Mouse (Mus musculus): ENCODE results near the gene Efl1.
"Not testable (repeated sequence)": the region's sequence is repeated elsewhere in the genome, so short reads cannot be mapped to it uniquely, and the experiment has no call there.

Gene Efl1

DNA sequence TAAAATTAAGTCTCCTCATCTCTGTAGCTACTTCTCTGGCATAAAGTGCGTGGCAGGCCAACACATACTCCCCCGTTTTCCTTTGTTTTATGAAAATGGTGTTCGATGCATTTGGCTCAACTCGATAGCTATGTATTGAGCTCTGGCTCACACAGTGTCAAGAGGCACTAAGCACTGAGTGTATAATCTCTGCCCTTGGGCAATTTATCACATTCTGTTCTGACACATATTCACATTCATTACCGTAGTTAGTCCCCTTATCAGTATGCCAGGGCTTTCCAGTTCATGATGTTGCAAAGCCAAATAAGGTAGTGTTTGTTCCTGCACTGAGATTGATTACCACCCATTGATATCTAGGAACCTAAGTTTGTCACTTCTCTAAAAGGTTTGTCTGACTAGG is 71.3 kb downstream of the Efl1 start:
- no peak for DNase-seq (ENCODE audit: low spot score in 2 of 2)

DNA sequence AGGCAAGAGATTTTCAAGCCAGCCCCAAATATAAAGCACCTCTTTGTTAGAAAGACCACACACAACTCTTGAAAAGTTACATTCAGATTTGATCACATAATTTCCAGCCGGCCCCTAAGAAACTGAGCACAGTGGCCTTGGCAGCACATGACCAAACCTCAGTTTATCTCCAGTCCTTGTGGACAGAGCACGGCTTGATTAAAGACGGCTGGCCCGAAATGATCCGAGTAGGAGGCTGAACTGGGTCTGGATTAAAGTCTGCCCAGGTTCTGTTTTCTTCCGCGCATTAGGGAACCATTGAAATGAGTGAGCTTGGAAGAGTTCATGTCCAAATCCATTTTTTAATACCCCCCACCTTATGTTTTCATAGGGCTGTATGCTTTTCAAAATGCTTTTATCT is 72.1 kb downstream of the Efl1 start:
- no peak for DNase-seq (ENCODE audit: low spot score in 2 of 2)

DNA sequence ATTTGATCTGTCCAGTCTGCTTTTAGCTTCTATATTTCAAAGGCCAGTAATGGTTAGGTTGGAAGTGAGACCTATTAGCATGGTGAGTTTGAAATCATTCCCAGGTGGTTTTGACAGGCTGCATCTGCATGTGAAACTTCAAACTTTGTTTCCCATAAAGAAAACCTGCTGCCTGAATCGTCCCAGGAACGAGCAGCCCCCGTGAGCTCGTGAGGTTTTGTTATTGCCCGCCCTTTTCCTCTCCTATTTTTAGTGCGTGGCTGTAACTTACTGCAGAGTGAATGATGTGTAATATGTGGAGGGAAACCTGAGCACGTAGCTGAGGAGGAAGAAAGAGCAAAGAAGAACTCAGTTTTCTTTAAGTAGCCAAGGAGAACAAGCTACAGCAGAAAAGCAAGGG is 72.5 kb downstream of the Efl1 start:
- DNase-seq (ENCODE audit: low spot score in 2 of 2): no peak

DNA sequence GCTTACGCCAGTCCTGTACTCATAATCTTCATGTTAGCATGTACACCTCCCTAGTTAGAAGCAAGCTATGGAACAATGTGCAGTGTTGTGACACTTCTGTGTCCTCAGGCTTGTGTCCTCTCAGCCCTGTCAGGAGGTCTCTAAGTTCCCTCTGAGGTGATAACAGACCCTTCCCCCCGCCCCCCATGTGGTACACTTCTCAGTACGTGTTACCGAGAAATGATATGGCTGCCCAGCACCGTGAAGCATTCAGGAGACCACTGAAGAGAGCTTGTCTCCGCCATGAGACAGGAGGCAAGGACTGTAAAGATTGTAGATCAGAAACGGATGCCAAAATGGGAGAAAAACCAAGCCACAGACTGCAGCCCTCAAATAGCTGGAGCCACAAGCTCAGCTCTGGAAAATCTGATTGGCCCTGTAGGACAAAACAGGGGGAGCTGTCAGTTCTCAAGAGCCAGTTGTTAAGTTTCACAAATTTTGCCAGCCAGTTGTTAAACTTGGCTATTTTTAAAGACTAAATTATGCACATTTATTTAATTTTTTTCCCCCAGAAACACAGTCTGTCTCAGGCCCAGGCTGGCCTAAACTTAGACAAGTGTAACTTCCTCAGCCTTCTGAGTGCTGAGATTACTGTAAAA is 74.2 kb downstream of the Efl1 start:
- no peak for DNase-seq (ENCODE audit: low spot score in 2 of 2)

DNA sequence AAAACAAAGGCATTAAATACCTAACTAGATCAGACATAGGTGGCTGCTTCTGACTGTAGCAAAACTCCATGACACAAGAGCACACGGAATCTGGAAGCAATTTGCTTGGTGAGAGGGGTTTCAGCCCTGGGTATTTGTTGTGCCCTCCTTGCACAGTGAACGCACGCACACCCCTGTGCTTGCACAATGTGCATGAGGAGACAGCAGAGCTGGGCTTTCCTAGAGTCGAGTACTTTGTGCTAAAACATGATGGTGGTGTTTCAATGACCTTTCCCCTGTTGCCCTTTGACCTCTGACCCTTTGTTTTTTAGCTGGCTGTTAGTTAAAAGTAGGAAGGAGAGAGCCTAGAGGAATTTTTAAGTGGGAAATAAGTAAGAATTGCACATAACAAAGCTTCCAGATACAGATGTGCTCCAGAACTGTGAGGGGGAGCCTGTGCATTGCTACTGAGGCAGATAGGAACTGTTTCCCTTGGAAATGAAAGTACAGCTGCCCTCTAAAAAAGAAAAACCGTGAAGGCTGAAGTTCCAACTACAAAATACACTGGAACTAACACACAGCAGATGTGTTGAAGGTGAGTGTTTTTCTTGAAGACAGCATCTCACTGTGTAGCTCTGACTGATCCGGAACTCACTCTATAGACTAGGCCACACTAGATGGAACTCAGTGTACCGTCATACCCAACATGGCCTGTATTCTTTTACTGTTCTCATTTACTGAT is 74.9 kb downstream of the Efl1 start:
- DNase-seq (ENCODE audit: low spot score in 2 of 2): no peak

DNA sequence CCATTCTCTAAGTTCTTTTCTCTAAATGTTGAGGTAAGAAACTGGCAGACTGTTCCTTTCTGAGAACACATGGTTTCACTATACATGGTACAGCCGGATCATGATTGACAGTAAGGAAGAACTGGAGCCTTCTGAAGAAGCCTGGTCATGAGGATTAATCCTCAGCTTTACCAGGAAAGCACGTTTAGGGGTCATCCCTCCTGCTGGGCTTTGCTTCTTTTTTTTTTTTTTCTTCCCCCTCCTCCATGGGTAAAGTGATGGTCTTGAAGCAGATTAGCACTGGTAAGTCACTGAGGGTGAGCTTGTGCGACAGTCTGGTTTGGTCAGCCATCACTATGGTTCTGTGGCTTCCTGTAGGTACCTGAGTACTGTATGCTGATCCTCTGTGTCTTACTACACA is 76.1 kb downstream of the Efl1 start:
- DNase-seq (ENCODE audit: low spot score in 2 of 2): no peak

DNA sequence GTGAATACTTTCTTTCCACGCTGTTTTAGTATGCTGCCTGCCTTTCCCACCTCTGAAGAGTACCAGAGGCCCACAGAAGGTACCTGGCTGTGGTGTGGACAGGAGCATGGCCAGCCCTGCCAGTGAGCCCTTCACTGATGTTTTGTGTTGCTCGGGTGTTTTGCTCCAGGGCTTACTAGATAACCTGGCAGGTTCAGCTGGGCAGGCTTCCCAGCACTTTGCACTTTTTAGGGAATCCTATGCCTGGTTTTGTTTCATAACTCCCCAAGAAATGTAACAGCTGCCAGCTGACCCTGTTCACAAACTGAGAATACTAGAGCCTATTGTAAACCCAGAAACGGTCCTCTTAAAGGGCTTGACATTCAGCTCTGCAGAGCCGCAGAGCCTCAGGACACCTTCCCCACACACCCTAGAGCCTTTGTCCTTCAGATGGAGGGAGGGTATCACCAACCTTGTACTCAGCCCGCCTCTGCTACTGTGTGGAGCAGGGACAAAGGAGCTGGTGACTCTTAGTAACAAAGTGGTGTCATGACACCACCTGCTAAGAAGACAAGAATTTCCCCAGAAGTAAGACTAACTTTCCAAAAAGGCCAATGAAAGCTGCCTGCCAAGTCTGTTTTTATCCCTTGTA is 76.7 kb downstream of the Efl1 start:
- DNase-seq (ENCODE audit: low spot score in 2 of 2): no peak

DNA sequence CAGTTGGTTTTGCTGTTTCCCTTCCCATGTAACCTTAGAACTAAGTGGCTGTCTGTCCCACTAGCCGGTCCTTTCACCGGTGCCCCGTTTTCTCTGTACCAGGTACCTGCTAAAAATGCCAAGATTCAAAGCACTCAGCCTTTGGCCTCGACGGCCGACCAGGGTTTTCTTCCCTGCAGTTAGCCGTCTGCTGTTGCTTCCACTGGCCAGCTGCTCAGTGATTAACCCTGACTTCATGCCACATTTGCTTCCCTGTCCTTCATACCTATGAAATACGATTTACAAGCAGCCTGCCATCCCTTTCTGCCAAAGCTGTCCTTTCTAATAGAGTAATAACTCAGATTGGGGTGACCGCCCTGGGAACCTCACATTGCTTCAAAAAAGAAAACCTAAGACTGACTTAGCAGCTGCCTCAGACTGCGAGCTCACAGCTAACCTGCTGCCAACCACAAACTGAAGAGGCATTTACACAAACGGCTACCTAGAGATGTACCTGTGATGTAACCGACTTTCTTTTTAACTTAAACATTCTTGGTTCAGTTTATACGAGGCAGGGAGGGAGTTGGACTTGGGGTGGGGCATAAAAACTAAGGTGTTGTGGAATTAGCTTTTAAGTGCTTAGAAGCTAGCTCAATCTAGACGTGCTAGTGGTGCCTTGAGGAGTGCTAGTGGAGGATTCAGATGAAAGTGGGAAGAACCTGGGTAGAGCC is 77.5 kb downstream of the Efl1 start:
- no peak for DNase-seq (ENCODE audit: low spot score in 2 of 2)

DNA sequence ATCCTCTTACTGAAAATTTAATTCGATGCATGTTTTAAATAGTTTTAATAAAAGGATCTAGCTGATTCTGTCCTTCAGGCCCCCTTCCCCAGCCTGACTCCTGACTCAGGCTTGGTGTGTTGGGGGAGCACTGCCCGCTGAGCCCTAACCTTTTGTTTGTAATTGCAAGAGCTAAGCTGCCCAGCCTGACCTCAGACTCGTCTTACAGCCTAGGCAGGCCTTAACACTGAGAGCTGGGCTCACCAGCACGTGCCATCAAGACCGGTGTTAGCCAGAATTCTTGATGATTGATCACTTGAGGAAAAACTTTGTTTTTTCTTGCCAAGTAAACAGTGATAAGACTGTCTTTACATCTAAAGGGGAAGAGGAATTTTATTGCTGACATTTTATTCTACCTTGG is 78.7 kb downstream of the Efl1 start:
- no peak for DNase-seq (ENCODE audit: low spot score in 2 of 2)

DNA sequence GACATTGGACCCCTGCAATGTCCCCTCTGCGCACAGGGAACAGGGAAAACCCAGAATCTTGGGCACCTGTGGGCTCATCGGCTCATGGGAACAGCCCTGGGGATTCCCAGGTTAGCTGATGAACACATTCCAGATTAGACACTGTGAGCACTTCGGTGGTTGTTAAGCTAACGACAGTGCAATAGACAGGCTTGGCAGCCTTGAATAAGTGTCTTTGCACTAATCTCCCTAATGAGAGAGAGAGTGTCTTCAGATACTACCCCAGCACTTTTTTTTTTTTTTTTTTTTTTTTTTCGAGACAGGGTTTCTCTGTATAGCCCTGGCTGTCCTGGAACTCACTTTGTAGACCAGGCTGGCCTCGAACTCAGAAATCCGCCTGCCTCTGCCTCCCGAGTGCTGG is 80.6 kb downstream of the Efl1 start:
- DNase-seq (ENCODE audit: low spot score in 2 of 2): not testable (repeated sequence)

DNA sequence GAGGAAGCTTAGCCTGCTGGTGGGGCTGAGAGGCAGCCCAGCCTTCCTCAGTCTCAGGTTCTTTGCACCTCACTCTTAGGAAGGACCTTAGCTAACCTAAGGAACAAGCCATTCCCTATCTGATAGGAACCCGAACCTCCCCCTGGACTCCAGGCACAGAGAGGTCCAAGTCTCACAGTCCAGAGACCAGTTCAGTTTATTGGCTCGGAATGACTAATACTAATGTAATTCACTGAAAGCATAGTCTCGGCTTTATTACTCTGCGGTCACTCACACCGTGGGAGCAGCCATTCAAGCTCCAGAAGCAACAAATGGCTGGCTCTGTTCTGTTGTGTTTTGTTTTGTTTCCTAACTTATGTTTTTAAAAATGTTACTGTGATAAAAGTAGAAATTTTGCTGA is 84.7 kb downstream of the Efl1 start:
- no peak for DNase-seq (ENCODE audit: low spot score in 2 of 2)

DNA sequence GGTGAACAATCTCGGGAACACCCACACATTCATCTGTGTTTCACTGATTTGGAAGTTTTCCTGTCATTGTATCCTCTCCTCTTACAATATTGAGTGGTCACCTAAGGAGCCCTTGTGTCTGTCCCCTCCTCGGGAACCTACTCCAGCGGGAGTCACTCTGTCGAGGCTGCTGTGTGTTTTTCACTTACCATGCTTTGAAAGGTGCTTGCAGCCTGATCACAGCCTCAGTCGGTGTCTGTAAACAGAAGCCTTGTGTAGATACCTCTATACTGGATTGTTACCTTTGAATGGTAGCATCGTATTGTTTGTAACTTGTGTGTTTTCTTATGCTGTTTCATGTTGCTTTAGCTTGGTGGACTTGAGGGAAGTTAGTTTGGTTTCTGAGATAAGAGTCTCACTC is 85.6 kb downstream of the Efl1 start:
- DNase-seq (ENCODE audit: low spot score in 2 of 2): no peak

DNA sequence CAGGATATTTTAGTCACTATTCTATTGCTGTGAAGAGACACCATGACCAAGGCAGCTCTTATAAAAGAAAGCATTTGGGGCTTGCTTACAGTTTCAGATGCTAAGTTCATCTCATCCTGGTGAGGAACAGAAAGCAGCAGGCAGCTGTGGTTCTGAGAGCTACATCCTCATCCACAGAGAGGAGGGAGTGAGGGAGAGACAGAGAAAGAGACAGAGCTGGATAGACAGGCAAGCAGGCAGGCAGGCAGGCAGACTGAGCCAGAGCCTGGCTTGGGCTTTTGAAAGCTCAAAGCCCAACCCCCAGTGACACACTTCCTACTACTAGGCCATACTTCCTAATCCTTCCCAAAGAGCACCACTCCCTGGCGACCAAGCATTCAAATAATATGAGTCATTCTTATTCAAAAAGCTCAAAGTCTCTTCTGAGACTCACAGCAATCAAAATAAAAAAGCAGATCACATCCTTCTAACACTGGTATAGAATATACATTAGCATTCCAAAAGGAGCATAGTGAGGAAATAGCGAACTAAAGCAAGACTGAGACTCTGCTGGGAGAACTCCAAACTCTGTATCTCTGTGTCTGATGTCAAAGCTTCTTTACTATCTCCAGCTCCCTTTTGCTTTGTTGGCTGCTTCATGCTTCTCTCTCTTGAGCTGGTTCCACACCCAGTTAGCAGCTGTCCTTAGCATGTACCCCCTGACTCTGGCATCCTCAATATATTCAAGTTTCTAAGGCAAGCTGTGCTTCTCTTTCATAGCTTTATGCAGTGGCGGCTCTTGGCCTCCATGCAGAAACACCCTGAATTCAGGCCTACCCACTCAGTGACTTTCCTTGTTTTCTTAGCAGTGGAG is 86.6 kb downstream of the Efl1 start:
- no peak for DNase-seq (ENCODE audit: low spot score in 2 of 2)

DNA sequence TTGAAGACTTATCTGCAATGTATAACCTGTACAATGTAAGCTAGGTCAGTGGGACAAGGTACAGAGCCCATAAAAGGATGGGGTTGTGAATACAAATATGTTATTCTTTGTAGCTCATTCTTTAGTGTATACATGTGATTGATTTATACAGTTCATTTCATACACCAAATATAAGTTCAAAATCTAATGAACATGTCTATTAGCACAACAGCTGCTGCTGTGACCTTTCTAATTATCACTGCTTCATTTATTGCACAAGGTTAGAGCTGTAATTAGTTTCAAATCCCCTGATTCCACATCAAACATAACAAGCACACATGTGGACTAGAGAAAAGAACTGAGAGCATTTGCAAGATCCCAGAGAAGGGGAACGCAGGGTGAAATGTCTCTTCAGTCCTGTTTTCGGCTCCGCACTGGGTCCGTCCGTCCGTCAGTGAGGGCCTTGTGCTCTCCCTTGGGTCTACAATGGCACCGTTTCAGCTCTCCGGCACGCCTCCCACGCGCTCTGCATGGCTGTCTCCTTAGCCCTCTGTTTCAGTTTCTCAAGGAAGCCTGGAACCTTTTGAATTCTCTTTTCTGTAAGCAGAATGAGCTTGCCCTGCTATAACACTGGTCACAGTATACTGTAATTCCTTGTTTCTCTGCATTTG is 94.8 kb downstream of the Efl1 start:
- DNase-seq (ENCODE audit: low spot score in 2 of 2): peak in 1 of 2 experiments; percentile 19

DNA sequence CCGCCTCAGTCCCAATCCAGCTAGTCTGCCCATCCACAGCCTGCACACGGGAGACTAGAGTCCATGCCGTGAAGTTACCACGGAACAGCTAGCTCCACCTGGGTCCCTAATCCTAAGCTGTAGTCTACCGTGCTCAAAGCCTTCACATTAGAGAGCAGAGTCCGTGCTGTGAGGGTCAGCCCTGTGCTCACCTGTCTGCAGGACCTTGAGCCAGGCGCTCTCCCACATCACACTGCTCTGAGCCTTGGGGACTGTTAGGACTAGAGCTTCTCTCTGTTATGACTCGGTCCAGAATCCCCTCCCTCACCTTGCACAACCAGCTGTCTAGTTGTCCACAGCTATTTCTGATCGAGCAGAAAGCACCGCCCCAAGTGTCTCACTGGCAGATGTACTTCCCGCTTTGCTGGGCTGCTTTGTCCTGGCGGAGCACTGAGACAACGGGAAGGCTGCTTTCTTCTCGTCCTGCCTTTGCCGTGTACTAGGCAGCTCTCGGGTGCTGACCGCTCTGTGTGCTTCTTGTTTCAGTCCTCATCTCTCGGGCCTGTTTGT is 95.8 kb downstream of the Efl1 start:
- DNase-seq (ENCODE audit: low spot score in 2 of 2): no peak

DNA sequence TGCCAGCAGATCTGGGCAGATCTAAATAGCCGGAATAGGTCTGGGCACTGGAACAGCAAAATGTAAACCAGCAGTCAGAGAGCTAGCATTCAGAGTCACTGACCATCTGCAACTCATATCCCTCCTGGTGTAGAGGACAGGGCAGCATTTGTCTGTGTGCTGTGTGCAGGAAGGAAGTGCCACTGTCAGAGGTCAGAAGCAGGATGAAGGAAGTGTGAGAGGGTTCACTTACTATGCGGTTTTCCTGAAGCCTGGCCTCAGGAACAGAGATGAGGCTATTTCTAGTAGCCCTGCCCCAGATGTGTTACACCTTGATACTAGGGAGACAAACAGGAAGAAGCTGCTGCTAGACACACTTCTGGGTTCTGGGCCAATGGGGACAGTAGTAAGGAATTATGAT is 100.4 kb downstream of the Efl1 start:
- no peak for DNase-seq (ENCODE audit: low spot score in 2 of 2)

DNA sequence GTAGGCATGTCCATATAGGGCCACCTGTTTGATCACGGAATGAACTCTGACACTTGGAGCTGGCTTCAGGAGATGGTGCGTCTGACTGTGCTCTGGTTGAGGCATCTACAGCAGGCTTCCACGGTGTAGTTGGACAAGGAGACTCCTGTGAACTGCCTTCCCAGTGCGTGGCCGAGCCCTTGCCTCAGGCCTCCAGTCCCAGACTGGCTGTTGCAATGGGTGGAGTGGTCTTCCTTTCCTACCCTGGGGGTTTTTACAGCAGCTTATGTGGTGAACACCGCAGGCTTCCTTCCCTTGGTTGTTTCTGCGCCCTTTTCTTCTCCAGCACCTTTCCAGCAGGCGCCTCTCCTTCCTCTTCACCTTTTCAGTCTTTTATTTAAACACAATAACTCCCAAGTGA is 100.8 kb downstream of the Efl1 start:
- no peak for DNase-seq (ENCODE audit: low spot score in 2 of 2)

DNA sequence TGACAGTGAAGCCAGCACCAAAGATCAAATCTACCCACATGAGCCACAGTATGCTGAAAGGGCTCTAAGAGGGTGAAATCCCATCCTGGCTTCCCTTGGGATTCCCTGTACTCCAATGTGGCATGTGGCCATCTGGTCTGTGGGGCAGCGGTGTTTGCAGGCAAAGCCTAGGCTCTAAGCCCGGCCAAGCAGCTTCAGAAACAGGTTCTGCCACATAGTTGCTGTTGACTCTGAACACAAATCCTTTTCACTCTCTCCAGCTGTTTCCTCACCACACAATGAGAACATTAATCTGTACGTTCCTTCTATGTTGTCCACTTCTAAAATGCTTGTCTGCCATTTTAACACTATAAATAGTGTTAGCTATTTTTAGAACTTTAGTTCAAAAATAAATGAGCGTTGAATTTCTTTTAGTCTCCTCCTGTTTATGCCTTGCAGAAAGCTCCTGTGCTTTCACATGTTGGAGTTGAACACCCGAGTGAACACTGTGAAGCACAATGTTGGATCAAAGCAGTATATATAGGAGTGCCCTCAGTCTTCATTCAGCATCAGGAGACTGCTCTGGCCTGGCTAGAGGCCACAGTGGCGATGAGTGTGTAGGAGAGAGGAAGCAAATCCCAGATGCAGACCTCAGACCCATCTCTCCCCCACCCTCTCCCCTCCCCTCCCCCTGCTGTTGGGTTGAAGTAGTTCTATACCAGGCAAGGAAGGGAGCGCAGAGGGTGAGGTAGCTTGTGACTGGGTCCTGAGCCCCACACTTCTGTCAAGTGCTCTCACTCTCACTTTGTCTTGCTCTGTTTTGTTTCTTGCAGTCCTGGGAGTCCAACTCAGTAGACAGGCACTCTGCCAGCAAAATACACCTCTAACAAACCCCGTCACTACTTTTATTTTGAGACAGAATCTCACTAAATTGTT is 104.0 kb downstream of the Efl1 start:
- no peak for DNase-seq (ENCODE audit: low spot score in 2 of 2)

DNA sequence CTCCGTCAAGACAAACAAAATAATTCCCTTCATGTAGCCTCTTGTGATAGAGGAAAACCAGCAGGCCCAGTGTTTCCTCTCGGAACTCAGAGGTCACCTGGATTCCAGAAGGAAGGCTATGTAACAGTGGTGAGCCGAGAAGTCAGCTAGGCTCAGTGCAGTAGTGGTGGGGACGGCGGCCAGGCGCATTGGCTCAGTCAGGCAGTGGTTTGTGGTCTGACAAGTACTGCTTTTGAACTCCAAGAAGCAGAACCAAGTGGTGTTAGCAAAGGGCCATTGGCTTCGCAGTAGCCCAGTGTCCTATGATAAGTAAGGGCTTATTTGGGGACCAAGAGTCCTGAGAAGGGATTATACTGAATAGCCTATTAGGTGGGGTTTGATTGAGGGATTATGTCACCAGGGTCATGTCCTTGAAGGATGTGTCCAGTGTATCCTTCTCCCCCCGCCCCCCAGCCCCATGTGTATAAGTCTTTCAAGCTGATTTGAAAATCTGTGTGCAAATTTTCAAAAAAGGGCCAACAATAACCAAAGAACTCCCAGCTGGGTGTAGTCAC is 107.3 kb downstream of the Efl1 start:
- DNase-seq (ENCODE audit: low spot score in 2 of 2): no peak

DNA sequence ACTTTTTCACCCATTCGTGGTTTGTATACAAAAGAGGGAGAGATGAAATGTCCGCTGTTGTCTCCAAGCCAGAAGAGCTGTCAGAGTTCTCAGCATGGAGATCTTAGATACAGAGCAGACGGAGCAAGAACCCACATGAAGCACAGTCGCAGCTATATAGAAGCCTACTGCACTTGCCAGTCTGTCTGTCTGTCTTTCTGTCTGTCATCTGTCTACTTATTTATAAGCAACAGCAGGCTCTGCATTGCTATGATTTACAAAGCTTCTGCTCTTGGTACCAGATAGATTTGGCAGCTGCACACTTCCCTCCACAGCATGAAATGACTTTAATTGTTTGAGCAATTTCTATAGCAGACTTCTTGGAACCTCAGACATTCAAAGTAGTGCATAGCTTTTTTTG is 110.1 kb downstream of the Efl1 start:
- no peak for DNase-seq (ENCODE audit: low spot score in 2 of 2)

Data from frontal cortex, postnatal 25 days (tissue).